Mouse (Mus musculus): ENCODE data around the gene Col4a3. TPM values are rescaled to one million over a fixed set of nuclear protein-coding genes. Genes with fewer than 3 reads are reported as not detected.

Col4a3 gene
- polyA plus RNA-seq, 1 experiment from 2014 or later: 0.13 TPM

DNA sequence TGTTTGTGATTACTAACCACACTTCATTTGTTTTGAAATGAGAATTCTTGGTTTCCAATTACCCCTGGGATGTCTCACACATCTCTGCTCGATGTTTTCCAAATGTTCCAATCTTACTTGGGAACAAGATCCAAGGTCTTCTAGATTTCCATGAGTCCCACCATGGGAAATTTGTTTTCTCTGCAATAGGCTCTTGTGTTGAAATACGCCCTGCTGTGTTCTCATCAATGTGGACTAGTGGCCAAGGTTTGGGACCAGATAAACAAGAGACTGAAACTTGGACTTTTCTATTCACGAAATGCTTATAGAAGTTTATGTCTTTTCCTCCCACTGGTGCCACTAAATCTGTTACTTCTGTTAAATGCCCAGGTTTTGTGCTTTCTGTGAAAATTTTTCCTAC is 11.0 kb upstream of the Col4a3 start:
- no peak overlapping the region for H3K4me3 ChIP-seq (replicated peaks)
- no peaks in the 10 kb centered on the region for H3K4me1 ChIP-seq
- no peak overlapping the region for H3K4me2 ChIP-seq (replicated peaks)
- no peak overlapping the region for H3K9ac ChIP-seq
- no peak for ATAC-seq (ENCODE audit: insufficient number of reproducible peaks, low FRiP score, low TSS enrichment, low read depth)
- H3K27me3 ChIP-seq: no peaks in the 10 kb centered on the region
- H3K36me3 ChIP-seq: no peaks in the 10 kb centered on the region
- 81% methylated on average over 3 of the region's 3 CpGs for WGBS
- no peaks in the 10 kb centered on the region for H3K9me3 ChIP-seq (replicated peaks)
- no peak overlapping the region for H3K27ac ChIP-seq (replicated peaks)

DNA sequence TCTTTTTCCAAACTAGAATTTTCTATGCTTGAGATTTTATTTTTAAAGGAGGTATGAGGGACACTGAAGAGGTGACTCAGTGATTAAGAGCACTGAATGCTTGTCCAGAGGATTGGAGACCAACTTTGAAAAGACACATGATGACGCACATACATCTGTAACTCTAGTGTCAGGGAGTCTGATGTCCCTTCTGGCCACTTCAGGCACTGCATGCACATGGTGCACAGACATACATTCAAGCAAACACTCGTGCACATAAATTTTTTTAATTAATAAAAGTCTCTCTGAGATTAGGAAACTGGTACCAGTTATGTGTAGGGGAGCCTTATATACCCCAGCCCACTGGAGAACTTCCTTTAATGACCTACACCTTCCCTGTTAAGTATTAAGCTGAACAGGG is 10.5 kb upstream of the Col4a3 start:
- Histone ChIP-seq H3K27me3 (no peaks in the 10 kb centered on the region), H3K27ac (replicated peaks) (no peak overlapping the region), H3K4me2 (replicated peaks) (no peak overlapping the region), H3K9ac (no peak overlapping the region), H3K4me3 (replicated peaks) (no peak overlapping the region), H3K36me3 (no peaks in the 10 kb centered on the region), H3K9me3 (replicated peaks) (no peaks in the 10 kb centered on the region), H3K4me1 (no peaks in the 10 kb centered on the region)
- ATAC-seq (ENCODE audit: insufficient number of reproducible peaks, low FRiP score, low TSS enrichment, low read depth): no peak
- WGBS: 77% methylated on average over 2 of the region's 2 CpGs

DNA sequence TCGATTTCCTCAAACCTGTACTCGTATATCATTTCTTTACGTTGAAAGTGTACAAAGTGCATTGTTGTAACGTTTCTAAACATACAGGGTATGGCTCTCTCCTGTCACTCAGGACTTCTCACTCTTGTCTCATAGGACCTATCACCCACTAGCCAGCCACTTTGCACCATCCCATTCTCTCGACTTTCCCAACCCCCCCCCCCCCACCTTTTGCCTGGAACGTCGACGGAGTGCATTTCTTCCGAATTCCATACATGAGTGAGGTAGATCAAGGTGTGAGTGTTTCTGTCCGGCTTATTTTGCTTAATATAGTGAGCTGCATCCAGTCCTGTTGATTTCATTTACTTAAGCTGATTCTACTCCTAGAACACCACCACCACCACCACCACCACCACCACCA is 9.4 kb upstream of the Col4a3 start:
- Histone ChIP-seq H3K4me1 (no peaks in the 10 kb centered on the region), H3K9ac (no peak overlapping the region), H3K27me3 (no peaks in the 10 kb centered on the region), H3K9me3 (replicated peaks) (no peaks in the 10 kb centered on the region), H3K4me2 (replicated peaks) (no peak overlapping the region), H3K4me3 (replicated peaks) (no peak overlapping the region), H3K27ac (replicated peaks) (no peak overlapping the region), H3K36me3 (no peaks in the 10 kb centered on the region)
- no peak for ATAC-seq (ENCODE audit: insufficient number of reproducible peaks, low FRiP score, low TSS enrichment, low read depth)
- 81% methylated on average over 10 of the region's 10 CpGs for WGBS

DNA sequence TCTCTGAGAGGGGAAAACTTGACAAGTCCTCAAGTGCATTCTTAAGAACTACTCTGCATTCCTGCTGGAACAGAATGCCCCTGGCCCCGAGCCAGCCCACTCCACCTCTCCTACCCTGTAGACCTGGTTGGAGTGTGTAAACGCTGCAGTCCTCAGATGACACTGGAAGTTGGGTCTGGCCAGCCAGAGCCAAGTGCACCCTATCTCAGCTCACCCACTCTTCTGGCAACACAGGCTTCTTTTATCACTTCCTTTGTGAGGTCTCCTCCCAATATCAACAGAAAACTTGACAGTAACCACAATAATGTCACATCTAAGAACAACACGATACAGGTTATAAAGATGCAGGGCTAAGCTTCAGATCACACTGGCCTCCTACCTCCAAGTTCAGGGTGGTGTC is 8.8 kb upstream of the Col4a3 start:
- Histone ChIP-seq H3K27me3 (no peaks in the 10 kb centered on the region), H3K4me2 (replicated peaks) (no peak overlapping the region), H3K4me3 (replicated peaks) (no peak overlapping the region), H3K9ac (no peak overlapping the region), H3K36me3 (no peaks in the 10 kb centered on the region), H3K27ac (replicated peaks) (no peak overlapping the region), H3K4me1 (no peaks in the 10 kb centered on the region), H3K9me3 (replicated peaks) (no peaks in the 10 kb centered on the region)
- WGBS: 69% methylated on average over 3 of the region's 3 CpGs
- ATAC-seq (ENCODE audit: insufficient number of reproducible peaks, low FRiP score, low TSS enrichment, low read depth): no peak

DNA sequence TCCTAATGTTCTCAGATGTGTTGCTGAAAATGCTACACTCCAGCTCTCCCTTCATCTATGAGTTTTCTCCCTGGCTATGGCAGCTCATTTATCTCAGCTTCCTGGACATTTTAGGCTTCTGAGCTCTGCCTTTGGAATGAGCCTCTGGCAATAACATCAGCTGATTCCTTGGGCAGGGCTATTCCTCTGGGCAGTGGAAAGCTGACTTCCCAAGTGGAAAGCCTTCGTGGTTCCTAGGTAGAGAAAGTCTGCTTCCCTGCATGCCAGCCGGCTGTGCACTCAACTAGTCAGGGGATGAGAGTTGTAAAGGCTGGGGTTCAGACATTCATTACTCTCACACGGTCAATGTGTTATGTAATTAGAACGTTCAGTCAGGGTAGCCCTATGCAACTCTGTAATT is 8.4 kb upstream of the Col4a3 start:
- Histone ChIP-seq H3K27ac (replicated peaks) (no peak overlapping the region), H3K36me3 (no peaks in the 10 kb centered on the region), H3K4me1 (no peaks in the 10 kb centered on the region), H3K9ac (no peak overlapping the region), H3K4me2 (replicated peaks) (no peak overlapping the region), H3K9me3 (replicated peaks) (no peaks in the 10 kb centered on the region), H3K4me3 (replicated peaks) (no peak overlapping the region), H3K27me3 (no peaks in the 10 kb centered on the region)
- 71% methylated on average over 4 of the region's 4 CpGs for WGBS
- no peak for ATAC-seq (ENCODE audit: insufficient number of reproducible peaks, low FRiP score, low TSS enrichment, low read depth)

DNA sequence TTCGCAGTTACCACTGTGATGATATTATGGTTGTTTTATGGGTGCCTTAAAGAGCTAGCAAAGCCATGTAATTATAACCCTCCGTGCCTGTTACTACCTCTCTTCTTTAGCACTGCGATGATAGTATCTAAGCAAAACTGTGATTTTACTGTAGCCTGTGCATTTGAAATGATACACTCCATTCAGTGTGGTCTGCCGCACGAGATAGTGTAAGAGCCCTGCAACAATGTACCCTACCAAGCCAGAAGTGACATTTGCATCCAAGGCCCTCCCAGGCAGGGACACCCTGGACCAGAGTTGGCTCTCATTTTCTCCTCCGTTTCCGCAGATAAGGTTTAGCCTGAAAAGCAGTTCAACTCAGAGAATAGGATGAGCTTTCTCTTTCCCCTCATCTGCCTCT is 740 bp upstream of the Col4a3 start:
- Histone ChIP-seq H3K36me3 (no peaks in the 10 kb centered on the region), H3K4me3 (replicated peaks) (no peak overlapping the region), H3K9me3 (replicated peaks) (no peaks in the 10 kb centered on the region), H3K27me3 (peaks cover 18% of the 10 kb centered on the region), H3K4me1 (peaks cover 10% of the 10 kb centered on the region), H3K9ac (no peak overlapping the region), H3K4me2 (replicated peaks) (no peak overlapping the region), H3K27ac (replicated peaks) (no peak overlapping the region)
- no peak for ATAC-seq (ENCODE audit: insufficient number of reproducible peaks, low FRiP score, low TSS enrichment, low read depth)
- WGBS: 65% methylated on average over 7 of the region's 7 CpGs

DNA sequence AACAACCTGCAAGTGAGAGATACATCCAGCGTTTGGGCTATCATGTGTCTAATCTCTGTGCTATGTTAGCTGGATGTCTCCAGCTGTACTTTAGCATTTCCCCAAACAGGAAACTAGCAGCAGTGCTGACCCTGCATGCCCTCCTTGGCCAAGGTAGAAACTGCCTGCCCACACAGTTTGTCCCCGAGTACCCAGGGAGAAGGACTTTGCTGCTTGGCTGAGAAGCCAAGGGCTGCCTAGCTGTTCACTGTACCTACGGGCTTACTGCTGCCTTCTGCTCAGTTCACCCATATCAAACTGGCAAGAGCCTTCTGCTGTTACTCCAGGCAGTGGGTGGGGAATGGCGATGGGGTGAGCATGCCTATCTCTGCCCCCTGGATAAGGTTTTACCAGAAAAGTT is 3.5 kb downstream of the Col4a3 start:
- H3K9ac ChIP-seq: no peak overlapping the region
- H3K27ac ChIP-seq (replicated peaks): no peak overlapping the region
- no peak overlapping the region for H3K4me3 ChIP-seq (replicated peaks)
- 65% methylated on average over 4 of the region's 4 CpGs for WGBS
- H3K9me3 ChIP-seq (replicated peaks): no peaks in the 10 kb centered on the region
- H3K36me3 ChIP-seq: no peaks in the 10 kb centered on the region
- H3K27me3 ChIP-seq: peaks cover 18% of the 10 kb centered on the region
- peaks cover 10% of the 10 kb centered on the region for H3K4me1 ChIP-seq
- ATAC-seq (ENCODE audit: insufficient number of reproducible peaks, low FRiP score, low TSS enrichment, low read depth): no peak
- H3K4me2 ChIP-seq (replicated peaks): no peak overlapping the region

DNA sequence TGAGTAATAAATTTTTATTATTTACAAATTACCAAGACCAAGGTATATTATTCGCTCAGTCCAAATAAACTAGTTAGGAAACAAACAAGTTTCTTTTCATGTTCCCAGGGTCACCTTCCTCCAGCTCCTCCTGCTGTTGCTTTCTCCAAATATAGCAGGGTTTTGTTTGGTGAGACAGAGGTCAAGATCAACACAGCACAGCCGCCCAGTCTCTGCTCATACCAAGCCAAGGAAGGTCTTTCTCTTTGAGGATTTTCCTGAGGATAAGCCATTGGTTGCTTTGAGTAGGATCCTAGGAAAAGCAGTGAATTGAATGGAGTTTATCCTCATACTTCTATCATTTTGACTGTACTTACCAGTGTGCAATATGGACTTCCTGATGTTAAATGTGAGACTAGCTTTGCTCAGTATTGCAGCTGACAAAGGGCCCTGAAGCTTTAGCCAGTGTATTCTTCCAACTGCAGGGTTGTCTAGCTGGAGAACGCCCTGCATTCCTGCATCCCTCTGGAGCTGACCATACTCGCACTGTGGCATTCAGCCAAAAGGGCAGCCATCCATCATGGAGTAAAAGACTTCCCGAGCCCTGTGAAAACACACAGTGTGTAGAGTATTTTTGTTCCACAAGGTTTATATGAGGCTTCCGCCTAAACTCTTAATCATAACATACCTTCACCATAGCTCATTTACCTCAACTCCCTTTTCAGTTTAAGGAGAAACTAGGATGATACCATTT is 10.3 kb downstream of the Col4a3 start:
- Histone ChIP-seq H3K36me3 (no peaks in the 10 kb centered on the region), H3K4me2 (replicated peaks) (no peak overlapping the region), H3K9me3 (replicated peaks) (no peaks in the 10 kb centered on the region), H3K4me3 (replicated peaks) (no peak overlapping the region), H3K9ac (no peak overlapping the region), H3K27ac (replicated peaks) (no peak overlapping the region), H3K4me1 (no peaks in the 10 kb centered on the region), H3K27me3 (no peaks in the 10 kb centered on the region)
- 67% methylated on average over 6 of the region's 6 CpGs for WGBS
- no peak for ATAC-seq (ENCODE audit: insufficient number of reproducible peaks, low FRiP score, low TSS enrichment, low read depth)

DNA sequence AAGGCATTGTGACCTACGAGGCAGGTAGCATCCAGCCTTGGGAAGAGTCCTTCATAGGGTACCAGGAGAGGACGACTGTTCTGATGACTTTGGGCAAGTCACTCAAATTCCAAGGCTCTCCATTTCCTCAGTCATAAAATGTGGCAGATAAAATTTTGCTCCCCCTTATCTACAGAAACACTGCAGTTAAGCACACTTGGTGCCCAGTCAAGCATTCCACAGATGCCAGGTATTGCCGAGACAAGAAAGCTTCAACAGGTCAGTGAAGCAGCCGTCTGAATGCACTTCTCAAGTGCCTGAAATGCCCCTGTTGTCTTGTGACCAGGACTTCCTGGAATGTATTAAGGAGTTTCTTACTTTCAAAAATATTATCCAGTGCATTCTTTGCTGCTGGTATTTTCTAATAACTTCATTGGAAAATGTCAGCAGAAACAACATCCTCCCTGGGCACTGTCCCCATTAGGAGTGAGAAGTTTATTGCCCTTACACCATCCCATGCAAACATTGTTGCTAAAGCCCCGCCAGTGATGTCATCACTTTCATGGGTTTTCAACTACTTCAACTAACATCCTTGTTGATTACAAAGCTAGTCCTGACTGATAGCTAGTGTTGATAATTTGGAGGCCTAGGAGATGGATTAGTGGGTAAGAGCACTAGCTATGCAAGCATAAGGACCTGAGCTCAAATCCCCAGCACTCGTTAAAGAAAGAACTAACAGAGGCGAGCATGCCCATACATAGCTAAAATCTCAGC is 16.7 kb downstream of the Col4a3 start:
- no peaks in the 10 kb centered on the region for H3K27me3 ChIP-seq
- no peak overlapping the region for H3K27ac ChIP-seq (replicated peaks)
- H3K36me3 ChIP-seq: no peaks in the 10 kb centered on the region
- H3K9me3 ChIP-seq (replicated peaks): no peaks in the 10 kb centered on the region
- 67% methylated on average over 7 of the region's 7 CpGs for WGBS
- no peaks in the 10 kb centered on the region for H3K4me1 ChIP-seq
- no peak overlapping the region for H3K4me2 ChIP-seq (replicated peaks)
- no peak for ATAC-seq (ENCODE audit: insufficient number of reproducible peaks, low FRiP score, low TSS enrichment, low read depth)
- no peak overlapping the region for H3K4me3 ChIP-seq (replicated peaks)
- no peak overlapping the region for H3K9ac ChIP-seq

DNA sequence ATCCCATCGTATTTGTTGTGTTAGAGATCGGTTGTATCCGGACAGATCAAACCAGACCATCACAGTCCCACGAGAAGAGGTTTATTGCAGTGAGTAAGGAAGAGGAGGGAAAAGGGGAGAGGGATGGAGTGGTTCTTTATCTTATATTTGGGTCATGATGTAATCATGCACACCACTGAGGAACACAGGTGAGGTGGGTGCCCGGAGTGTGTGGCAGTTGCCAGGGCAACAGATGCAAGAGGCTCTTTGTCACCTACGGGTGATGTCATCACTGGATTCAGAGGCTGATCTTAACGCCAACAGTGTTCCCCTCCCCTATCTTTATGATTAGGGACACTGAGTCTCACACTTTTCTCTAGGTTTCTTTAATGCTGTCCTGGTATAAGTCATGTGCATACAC is 18.6 kb downstream of the Col4a3 start:
- Histone ChIP-seq H3K27ac (replicated peaks) (no peak overlapping the region), H3K9me3 (replicated peaks) (no peaks in the 10 kb centered on the region), H3K9ac (no peak overlapping the region), H3K36me3 (no peaks in the 10 kb centered on the region), H3K4me2 (replicated peaks) (no peak overlapping the region), H3K4me3 (replicated peaks) (no peak overlapping the region), H3K27me3 (no peaks in the 10 kb centered on the region), H3K4me1 (no peaks in the 10 kb centered on the region)
- 83% methylated on average over 7 of the region's 7 CpGs for WGBS
- no peak for ATAC-seq (ENCODE audit: insufficient number of reproducible peaks, low FRiP score, low TSS enrichment, low read depth)

DNA sequence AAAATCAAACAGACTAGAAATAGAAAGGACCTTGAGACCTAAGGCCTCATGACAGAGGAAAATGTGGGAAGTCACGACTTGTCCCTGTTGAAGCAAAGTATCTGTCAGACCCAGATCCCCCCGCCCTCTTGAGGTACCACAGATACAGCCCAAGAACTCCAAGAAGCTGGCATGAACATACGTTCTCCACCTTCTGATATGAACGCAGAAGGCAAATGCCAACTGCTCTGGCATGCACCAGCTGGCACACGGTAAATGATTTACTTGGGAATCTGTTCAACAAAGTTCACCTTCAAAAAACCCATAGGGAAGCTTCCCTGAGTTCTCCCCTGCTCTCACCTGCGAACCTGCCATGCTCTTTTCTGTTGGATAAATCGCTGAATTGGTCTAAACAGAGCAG is 19.1 kb downstream of the Col4a3 start:
- H3K4me3 ChIP-seq (replicated peaks): no peak overlapping the region
- WGBS: 84% methylated on average over 7 of the region's 7 CpGs
- ATAC-seq (ENCODE audit: insufficient number of reproducible peaks, low FRiP score, low TSS enrichment, low read depth): no peak

More for the DNA sequence above, 19.1 kb downstream of the Col4a3 start:
- no peaks in the 10 kb centered on the region for H3K4me1 ChIP-seq
- no peaks in the 10 kb centered on the region for H3K9me3 ChIP-seq (replicated peaks)
- H3K4me2 ChIP-seq (replicated peaks): no peak overlapping the region
- H3K36me3 ChIP-seq: no peaks in the 10 kb centered on the region
- H3K27me3 ChIP-seq: no peaks in the 10 kb centered on the region
- H3K27ac ChIP-seq (replicated peaks): no peak overlapping the region
- no peak overlapping the region for H3K9ac ChIP-seq

Data from embryonic facial prominence, embryonic 15.5 days (tissue).